Mouse (Mus musculus) layer of hippocampus, postnatal 14 days (tissue): Measurements from ENCODE around the gene Utrn. TPM values are rescaled to one million over a fixed set of nuclear protein-coding genes. Genes with fewer than 3 reads are reported as not detected.

ENCODE experiments used
- total RNA-seq, 2 experiments: library from RNA; stranded (reverse); gene quantifications; 2 replicates each; pipeline ENCODE4 v1.2.3; 2021

Utrn gene
- total RNA-seq, 2 experiments from 2014 or later, result 35.6 to 40.3 TPM

Other genes with a start within 250 kb of the Utrn start
- gene Stx11, start 94.9 kb upstream of the Utrn start, total RNA-seq, result under 1 TPM; 0.21 to 0.36 TPM
- gene Sf3b5, start 136.0 kb upstream of the Utrn start, total RNA-seq, result 1 to 10 TPM; 8.3 to 8.8 TPM
- 10 to 100 TPM; 38.4 to 39.4 TPM for gene Plagl1, start 191.1 kb upstream of the Utrn start, total RNA-seq